Mouse (Mus musculus): Measurements from ENCODE around the gene Trnp1.
A peak's percentile ranks its signal among the peaks of the same experiment; 100 is the strongest.
"Not testable (repeated sequence)": the region's sequence is repeated elsewhere in the genome, so short reads cannot be mapped to it uniquely, and the experiment has no call there.

Trnp1 gene

DNA sequence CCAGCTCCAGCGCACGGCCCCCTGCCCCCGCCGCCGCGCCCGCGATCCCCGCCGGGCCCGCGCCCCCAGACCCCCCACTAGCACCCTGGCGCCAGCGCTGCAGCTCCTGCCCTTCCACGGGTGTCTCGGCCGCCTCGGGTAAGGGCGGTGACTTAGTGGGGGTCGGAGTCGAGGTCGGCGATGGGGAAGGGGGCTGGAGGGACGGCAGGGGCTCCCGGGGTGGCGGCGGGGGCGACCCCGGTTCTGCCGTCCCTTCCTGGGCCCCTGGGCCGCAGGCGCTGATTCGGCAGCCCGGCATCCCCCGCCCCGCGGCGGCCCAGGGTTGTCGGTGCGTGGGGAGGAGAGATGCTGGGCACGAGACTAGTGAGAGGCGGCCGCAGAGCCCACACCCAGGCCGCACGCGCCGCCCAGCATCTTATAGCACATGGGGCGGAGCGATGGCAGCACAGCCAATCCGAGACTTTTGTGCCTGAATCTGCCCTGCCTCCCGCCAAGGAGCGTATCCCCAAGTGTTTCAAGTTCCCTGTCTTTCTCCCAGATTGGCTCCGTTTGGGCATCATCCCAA lies at the start of gene Trnp1:
Trnp1 (minus strand) TSS at position 391 of the 565 bp plus-strand sequence.
- DNase-seq (ENCODE audit: low read depth, low spot score), result peak; percentile 78

DNA sequence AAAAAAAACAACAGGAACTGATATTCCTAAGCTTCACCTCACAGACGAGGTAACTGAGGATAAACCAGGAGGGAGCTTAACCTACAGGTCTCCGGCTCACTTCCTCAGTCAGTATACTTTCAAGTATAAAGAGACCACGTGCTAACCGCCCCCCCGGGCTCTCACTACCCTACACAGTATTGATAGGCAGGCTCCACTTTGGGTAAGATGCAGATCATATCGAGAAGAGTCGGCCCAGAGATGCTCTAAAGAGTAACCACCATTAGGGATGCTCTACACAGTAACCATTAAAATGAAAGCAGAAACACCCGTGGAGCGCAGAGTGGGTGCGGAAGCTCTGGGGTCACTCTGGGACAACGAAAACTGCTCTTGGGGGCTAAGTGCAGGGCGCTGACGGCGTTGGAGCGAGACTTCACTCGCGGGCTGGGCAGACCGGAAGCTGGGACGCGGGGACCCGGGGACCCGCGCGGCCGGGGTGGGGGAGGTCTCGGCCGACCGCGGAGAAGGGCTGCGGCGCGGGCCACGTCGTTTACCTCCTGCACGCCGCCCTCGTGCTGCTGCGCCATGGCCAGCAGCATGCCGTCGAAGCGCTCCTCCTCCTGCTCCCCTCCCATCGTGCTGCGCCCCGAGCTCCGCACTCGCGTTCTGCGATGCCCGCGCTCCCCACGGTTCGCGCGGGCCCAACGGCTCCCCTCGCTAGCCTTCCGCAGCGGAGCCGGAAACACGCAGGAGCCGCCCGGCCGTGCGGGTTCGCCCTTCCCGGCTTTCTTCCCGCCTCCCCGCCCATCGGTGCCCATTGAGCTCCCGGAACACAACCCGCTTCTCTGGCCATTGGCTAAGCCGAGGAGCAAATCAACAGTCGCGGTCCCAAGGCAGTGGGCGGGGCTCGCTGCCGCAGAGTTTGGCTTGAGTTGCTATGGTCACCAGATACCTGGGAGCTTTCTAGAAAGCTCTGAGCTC lies 47.2 kb upstream of the Trnp1 start, which contains the start of gene Nudc:
Nudc (minus strand) TSS at position 725 of the 960 bp plus-strand sequence.
- peak; percentile 96 for DNase-seq (ENCODE audit: low read depth, low spot score)

DNA sequence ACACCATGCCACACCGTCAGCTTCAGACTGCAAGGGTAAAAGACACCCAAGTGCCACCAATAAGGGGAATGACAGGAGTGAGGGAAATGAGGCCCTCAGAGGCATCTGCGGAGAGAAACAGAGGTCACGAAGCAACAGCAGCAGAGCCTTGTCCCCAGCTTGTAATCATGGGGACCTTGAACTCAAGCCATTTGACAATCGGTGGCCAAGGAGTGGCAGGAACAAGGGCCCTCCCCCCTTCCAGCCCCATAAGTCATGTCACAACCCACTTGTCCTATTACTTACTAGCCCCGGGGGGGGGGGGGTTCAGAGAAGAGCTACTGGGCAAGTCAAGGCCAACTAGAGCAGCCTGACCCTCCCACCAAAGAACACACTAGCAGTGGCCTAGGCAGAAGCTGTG lies 38.3 kb upstream of the Trnp1 start:
- no peak for DNase-seq (ENCODE audit: low read depth, low spot score)

DNA sequence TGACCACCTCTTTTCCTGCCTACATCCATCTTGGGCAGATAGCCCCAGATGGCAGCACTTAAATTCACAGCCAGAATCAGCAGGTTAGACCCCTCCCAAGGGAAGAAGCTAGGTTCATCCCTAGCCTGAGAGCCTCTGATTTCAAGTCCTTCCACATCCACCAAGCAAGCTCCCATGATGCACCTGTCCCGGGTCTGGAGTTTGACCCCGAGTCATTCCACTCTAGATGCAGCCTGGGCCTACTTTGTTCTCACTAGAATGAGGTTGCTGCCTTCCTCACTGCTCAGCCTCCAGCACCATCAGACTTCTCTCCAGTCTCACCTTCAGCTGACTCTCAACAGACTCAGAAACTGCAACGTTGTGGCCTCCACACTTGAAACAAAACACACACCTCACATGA lies 37.7 kb upstream of the Trnp1 start:
- DNase-seq (ENCODE audit: low read depth, low spot score), result no peak

DNA sequence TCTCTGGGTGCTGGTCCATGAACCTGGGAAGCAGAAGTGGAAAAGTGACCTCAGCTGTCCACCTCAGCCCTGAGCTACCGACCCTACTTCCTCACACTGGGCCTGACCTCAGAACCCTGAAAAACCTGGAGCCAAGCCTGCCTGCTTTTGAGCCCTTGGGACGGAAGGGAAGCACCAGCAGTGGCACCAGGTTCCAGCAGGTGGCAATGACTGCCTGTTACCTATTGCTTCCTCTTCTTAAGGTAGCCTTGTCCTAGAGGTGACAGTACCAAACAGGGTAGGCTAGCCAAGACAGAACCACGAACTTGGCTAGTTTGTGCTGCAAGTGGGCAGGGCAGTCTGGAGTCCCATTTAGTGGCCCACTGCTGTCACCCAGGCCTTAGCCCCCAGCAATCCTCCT lies 34.4 kb upstream of the Trnp1 start:
- no peak for DNase-seq (ENCODE audit: low read depth, low spot score)

DNA sequence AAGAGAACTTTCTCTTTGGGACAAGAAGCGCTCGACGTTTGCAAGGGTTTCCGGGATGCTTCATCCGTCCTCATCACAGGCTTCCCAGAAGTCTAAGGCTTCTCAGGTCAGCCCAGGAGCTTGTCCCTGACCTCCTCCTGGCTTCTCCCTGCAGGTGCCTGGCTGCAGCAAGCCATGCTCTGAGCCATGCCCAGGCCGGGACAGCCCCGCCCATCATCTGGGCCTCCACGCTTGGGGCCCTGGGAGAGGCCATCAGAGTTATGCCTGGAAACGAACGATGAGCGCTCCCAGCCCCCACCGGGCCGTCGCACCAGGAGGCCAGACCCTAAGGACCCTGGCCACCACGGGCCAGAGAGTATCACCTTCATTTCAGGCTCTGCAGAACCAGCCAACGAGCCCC lies 29.4 kb upstream of the Trnp1 start:
- no peak for DNase-seq (ENCODE audit: low read depth, low spot score)

DNA sequence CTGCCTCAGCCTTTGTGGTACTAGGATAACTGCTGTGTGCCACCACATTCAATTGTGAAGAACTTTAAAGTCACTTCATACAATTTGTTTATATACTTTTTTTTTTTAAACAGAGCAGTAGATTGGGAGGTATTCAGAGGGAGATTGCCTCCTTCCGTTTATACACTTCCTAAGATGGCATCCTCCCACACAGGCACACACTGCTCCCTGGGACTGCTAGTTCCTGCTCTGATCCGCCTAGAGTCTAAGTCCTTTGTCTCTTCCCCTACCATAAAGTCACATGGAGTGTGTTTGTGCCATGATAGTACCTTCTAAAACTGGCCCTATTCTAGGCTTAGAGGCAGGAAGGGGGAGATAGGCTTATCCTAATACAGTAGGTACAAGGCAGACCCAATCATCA lies 23.2 kb upstream of the Trnp1 start:
- no peak for DNase-seq (ENCODE audit: low read depth, low spot score)

DNA sequence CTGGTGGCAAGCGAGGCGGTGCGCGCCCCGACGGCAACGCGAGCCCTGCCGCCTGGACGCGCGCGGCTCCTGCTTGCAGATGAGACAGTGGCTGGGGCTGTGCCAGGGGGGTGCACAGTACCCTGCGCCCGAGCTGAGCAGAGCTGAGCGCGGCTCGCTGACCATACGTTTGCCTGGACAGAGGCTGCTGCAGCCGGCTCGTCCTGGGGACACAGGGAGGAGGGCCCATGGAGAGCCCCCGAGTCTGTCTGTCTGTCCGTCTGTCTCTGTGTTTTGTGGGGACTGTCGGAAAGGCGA lies 21.0 kb upstream of the Trnp1 start:
- DNase-seq (ENCODE audit: low read depth, low spot score), result no peak

DNA sequence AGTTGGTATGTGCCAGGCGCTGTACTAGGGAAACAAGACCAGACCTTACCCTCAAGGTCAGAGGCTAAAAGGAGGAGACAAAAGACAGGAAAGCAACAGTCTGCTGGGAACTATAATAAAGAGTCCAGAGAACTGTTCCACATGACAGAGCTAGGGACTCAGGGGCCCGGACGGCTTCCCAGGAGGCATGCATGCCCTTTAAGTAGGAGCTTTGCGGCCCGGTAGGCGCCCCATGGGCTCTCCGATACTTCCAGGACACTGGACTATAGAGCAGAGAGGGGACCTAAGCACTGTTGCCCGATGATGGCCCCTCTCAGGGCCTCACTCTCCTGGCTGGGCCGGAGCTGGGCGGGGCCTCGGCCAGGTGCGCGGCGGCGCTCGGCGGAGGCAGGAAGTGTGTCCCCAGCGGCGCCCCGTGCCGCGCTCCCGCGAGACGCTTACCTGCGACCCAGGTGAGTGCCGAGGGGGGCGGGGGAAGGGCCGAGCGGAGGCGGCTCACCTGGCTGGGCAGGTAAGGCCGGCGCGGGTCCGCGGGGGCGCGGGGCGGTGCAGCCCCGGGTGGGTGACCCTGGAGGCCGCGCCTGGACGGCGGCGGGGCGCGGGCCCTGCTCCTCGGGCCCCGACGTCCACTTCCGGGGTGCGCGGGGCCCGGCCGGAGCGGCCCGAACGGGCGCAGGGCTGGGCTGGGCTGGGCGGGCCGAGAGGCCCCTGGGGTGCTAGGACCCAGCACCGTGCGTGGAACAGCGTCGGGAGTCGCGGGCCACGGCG lies 20.4 kb upstream of the Trnp1 start, which contains the start of gene Kdf1:
Kdf1 (plus strand) TSS at position 363 of the 768 bp plus-strand sequence.
- peak; percentile 20 for DNase-seq (ENCODE audit: low read depth, low spot score)

GRCm38 (mm10) chr4:133512972-133513371 lies 14.6 kb upstream of the Trnp1 start:
- peak; percentile 61 for DNase-seq (ENCODE audit: low read depth, low spot score)

DNA sequence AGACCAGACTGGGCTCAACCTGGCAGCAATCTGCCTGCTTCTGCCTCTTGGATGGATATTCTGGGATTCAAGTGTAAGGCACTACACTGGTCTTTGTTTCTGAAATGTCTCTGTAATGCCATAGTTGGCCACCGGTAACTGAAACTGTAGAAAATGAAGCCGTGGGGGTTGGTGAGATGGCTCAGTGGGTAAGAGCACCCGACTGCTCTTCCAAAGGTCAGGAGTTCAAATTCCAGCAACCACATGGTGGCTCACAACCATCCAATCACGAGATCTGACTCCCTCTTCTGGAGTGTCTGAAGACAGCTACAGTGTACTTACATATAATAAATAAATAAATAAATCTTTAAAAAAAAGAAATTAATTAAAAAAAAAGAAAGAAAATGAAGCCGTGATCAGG lies 14.2 kb upstream of the Trnp1 start:
- not testable (repeated sequence) for DNase-seq (ENCODE audit: low read depth, low spot score)

DNA sequence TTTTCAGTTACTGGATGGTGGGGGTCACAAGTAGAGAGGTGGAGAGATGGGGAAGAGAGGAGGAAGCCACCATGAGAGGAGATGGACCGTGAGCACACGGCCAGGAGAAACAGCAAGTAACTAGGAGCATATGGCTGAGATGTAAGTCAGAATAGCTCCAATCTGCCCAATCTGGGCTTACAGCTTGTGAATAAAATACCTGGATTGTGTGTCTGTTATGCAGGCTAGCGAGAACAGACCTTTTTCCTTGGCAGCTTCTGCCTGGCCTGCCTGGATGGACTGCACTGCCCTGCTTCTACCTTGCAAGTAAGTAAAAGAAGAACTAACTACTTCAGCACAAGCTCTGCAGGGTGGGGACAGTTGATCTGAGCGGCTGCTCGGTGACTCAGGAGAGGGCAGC lies 12.7 kb upstream of the Trnp1 start:
- DNase-seq (ENCODE audit: low read depth, low spot score), result no peak

DNA sequence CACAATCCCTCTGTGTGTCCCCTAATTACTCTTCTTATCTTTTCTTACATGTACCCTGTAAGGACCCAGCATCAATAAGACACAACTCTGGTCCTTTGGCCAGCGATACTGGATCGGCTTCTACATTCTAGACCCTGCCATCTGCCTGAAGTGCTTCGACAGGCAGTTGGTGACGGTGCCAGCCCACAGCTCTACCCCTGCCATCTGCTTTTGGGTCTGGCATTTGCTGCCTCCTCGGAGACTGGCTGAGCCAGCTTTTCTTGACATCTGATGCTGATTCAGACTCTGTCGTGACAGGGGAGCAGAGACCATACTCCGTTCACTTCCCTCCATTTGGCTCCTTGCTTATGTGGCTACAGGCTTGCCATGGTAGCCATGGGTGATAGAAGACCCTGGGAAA lies 10.6 kb upstream of the Trnp1 start:
- no peak for DNase-seq (ENCODE audit: low read depth, low spot score)

GRCm38 (mm10) chr4:133506573-133506972 lies 8.2 kb upstream of the Trnp1 start:
- DNase-seq (ENCODE audit: low read depth, low spot score), result no peak

GRCm38 (mm10) chr4:133504755-133505485 lies 6.6 kb upstream of the Trnp1 start:
- DNase-seq (ENCODE audit: low read depth, low spot score), result no peak

DNA sequence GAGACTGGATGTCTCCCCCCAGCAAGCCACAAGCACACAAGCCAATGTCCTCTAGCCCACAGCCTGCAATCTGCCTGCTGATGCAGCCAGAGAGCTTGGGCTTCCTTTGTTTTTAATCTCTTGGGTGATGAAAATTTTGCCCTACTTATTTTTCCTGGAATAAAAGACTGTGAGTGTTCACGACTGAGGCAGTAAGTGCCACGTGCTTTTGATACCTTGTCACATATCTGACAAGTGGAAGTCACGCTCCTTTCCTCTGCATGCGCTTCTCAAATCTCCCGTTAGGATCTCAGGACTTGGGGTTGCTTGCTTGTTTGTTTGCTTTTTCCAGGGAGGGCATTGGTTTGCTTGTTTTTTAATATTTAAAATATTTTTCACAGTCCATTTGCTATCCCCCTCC lies 6.0 kb upstream of the Trnp1 start:
- DNase-seq (ENCODE audit: low read depth, low spot score), result no peak

- no peak for DNase-seq (ENCODE audit: low read depth, low spot score)
Observed at GRCm38 (mm10) chr4:133501514-133501913, 3.2 kb upstream of the Trnp1 start.

DNA sequence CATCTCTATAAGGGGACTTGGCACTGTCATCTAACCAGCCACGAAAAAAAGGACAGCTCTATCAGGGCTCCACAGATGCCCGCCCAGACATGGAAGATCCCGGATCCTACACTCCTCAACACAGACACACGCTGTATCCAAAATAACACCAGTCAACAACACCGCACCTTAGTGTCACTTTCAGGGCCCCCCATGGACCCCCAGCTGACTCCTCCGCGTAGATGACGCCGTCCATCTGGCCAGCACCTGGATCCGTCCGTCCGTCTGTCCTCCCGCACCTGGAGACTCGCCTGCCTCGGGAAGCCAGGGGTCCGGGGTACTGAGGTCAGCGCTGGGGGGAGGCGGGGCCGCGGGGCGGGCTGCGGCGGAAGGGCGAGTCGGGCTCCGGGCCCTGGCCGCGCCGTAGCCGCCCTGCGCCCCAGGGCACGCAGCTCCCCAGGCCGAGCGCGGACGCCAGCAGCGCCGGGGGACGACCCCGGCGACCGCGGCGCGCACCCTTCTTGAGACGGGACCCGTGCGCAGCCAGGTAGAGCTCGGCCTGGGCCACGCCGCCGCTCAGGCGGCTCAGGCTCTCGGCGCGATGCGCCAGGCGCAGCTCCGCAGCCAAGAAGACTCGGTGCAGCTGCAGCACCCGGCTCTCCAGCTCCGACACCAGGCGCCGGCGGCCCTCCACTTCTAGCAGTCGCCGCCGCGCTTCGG lies 740 bp downstream of the Trnp1 start:
- DNase-seq (ENCODE audit: low read depth, low spot score), result peak; percentile 39

DNA sequence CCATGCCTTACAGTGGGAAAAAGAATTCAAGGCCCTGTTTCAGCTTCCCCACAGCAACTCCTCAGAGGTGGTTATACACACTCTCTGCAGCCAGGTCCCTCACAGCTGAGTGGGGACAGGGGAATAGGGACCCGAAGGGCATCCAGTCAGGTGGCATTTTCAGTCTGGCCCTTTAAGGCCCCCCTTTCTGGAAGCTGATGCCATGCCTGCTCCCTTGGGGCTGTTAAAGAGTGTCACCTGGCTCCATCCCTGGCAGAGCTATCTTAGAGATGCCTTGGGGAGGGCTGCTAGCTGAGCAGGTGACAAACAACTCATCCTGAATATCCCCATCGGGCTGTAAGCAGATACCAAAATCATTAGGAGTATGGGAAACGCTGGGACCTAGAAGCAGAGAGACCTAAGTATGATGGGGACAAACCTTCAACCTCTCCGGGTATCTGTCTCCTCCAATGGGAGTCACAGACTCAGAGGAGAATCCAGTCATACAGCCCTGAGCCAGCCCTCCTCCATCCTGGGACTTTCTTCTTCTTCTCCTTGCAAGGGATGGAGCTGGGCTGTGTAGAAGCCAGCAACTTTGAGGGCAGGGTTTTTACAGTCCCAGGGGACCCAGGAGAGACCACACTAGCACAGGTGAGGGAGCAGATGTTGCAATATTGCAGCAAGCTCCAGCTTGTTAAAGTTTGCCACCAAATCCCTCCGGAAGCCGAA lies 1.5 kb downstream of the Trnp1 start:
- DNase-seq (ENCODE audit: low read depth, low spot score), result no peak

- peak; percentile 24 for DNase-seq (ENCODE audit: low read depth, low spot score)
Observed at GRCm38 (mm10) chr4:133495711-133496110, 2.6 kb downstream of the Trnp1 start.
